Mouse (Mus musculus): ENCODE results near the gene Rac2.

GRCm38 (mm10) chr15:78589936-78590335, 17.4 kb upstream of the Rac2 start:
- TF ChIP-seq CTCF (IDR thresholded peaks at IDR 0.05; ENCODE audit: low read depth, low read length) (no peak), POLR2A (IDR thresholded peaks at IDR 0.05; ENCODE audit: borderline replicate concordance, low read depth, low read length) (no peak)

Data from bone marrow macrophage, adult 2 months (primary cell).